Mouse (Mus musculus) urinary bladder, postnatal 14 days (tissue): Measurements from ENCODE around the gene Lrrfip1.

ENCODE experiments used
- DNase-seq: peaks from one replicate; pipeline ENCODE4 v3.0.0; 2021; ENCODE audit warnings: low spot score

Gene Lrrfip1

DNA sequence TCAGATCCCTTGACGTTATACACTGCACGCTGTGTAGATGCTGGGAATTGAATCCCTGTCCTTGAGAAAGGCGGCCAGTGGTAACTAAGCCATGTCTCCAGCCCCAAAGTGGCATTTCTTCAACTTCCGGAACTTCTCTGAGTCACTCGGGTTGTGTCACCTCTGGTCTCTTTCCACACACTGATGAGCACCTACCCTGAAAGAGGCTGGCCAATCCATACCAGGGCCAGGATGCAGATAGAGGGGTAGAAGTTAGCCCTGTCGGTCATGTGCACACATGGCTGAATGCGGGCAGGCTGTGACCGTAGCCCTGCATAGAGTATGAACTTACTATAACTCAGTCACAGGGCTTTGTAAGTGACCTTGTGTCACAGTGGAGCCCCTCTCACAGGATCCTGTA, 57.9 kb downstream of the Lrrfip1 start:
- no peak for DNase-seq

DNA sequence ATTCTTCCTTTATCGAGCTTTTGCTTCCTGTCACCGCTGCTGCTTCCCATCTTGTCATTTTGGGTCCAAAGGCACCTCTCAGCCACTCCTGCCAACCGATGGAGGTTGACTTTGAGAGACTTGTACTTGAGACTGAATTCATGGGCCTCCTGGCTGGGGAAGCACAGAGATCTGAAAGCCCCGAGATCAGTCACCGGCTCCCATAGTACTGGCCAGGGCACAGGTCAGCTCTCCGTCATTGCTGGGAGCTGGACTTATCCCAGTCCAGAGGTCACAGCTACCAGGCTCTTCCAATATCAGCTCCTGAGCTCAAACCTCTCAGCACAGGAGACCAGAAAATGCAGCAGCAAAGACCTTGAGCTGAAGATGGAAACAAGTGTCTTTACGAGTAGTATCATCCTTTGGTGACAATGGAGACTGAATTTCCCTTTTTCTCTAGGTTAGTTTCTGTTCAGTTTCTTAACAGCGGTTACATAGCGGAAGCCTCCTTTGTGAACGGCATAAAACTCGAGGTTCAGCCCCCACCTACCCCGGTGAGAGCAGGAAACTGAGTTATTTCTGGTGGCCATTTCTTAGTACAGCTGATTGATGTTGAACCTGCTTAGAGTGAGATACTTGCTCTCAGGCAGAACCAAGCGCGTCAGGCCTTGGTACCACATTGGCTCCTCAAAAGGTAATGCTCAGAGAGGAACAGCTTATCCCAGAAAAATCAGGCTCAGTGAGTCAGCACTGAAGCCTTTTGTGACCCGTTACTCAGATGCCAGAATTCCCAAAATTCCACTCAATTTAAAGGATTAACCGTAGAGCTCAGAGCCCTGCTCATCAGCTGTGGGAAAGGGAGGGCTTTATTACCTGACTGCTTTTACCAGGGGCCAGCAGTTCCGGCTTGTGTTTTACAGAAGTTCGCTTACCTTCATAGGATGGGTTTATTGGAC, 59.0 kb downstream of the Lrrfip1 start:
- DNase-seq = no peak

DNA sequence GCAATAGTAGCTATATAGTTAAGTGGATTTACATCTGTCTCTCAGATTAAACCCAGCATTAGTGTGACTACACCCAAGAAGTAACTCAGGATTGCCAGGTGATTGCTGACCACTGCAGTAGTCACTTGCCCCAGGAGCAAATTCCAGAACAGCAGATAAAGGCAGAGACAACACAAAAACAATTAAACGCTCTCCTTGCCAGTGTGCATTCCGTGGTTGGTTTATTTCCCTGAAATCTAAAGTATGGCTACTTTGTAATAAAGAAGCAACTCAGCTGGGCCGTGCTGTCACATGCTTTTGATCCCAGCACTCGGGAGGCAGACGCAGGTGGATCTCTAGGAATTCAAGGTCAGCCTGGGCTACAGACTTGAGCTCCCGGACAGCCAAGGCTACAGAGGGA, 59.7 kb downstream of the Lrrfip1 start:
- DNase-seq = no peak

DNA sequence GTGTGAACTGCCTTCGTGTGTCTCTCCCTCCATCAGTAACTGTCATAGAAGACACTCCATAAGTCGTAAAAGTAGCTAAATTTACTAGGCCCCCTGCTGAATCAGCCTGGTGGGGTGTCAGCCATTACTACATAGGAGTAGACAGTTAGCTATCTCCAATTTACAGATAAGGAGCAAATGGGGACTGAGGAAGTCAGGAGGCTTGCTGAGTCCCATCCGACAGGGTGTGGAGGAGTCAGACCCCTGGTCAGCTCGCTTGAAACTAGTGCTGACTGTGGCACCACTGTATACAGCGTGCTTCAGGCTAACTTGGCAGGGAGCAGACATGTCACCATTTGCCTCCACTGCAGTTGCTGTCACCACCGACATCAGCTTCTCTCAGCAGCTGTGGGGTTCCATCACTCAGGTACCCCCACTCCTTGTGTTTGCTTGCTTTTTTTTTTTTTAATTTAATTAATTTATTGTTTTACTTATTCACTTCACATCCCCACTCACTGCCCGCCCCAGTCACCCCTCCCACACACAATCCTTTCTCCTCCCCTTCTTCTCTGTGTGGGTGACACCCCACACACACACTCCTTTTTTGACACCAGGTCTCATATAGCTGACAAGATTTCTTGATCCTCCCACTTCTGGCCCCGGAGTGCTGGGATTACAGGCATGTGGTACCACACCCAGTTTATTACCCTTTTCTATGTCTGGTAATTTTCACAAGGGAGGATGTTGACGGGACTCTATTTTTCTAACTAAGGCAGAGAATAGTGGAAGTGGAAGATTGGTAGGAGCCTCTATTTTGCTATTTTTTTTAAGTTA, 61.5 kb downstream of the Lrrfip1 start:
- DNase-seq = no peak

DNA sequence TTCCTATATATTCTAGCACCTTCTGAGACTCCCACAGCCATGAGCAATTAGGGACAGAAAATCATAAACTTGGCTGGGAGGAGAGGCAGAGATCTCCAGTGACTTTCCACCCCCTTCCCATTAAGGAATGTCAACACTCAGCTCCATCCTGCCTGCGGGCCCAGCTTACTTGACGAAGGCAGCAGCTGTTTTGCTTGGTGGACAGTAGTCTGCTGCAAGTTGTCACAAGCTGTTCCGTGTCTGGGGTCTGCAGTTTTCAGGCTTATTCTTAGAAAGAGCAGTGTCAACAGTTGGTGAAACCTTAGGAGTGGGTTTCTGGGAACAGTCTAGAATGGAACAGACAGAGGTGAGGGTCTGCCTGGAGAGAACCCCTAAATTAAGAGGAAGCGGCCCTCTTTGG, 62.6 kb downstream of the Lrrfip1 start:
- DNase-seq = no peak

DNA sequence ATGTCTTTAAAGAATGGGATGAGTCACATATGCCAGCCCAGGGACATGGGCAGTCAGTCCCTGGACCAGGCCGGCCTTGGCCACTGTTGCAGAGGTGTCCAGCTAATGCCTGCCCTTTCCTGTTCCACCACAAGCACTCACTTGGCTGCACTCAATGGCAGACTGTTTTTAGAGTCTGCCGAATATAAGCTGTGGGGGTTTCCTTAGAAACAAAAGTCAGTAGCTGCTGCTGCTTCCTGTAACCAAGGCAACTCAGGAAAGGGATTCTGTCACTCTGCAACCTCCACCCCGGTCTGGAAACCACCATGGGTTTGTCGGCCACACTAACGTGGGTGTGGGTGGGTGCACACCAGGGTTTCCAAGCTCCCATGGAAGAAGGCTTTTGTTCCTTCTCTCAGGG, 63.8 kb downstream of the Lrrfip1 start:
- DNase-seq = no peak

DNA sequence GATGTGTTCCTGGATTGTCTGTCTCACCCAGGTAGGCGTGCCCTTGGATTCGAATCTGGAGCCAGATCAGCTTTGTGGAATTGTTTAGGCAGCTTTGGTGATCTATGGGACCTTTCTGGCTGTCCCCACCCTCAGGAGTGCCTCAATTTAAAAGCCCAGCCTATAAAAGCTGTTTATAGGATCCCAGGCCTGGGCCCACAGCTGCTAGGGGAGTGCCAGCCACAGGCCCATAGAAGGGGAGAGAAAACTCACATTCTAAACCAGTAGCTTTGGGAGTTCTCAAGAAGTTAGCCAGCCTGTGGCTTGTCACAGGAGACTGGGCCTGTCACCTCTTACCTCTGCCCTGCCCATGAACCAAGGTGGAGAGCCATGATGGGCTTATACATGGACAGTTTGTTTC, 65.5 kb downstream of the Lrrfip1 start:
- DNase-seq = no peak

DNA sequence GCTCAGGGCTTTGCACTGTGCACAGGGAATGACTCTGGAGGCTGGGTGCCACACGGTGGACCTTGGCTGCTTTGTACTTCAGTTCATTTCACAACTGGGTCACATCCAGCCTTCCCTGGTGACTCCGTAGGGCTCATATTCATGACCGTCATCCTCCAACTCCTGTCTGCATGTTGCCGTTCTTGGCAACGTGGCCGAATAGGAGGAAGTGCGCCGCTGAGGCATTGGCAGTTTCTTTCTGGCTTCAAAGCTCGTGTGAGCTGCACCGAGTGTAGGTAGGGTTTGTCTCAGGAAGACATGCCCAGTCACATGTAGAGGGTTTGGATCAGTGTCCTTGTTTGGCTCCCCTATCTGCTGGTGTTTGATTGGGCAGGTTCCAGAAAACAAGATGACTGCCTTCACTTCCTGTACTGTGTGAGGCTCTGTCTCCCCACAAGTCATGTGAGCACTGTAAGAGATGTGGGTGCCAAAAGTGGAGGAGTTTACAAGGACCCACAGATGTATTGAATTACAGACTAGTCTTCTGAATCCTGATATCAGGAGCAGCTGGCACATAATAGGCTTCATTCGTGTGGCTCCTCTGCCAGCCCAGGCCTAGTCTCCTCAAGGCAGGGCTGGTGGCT, 66.5 kb downstream of the Lrrfip1 start:
- DNase-seq = no peak

DNA sequence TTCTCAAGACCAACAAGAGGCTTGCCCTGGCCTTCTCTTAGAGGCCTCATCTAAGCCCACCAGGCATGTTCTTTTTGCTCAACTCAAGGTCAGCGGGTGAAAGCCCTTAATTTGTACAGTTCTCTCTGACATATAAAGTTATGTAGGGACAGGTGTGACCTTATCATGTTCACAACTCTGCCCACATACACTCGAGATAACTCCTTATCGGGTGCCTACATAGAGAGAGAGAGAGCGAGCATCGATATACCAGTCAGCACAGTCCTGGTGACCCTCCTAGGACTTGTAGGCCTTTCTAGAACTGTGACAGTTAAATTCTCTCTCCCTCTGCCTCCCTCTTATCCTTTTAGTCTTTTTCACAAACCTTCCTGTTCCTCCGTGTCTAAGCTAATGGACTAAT, 67.5 kb downstream of the Lrrfip1 start:
- DNase-seq = no peak

DNA sequence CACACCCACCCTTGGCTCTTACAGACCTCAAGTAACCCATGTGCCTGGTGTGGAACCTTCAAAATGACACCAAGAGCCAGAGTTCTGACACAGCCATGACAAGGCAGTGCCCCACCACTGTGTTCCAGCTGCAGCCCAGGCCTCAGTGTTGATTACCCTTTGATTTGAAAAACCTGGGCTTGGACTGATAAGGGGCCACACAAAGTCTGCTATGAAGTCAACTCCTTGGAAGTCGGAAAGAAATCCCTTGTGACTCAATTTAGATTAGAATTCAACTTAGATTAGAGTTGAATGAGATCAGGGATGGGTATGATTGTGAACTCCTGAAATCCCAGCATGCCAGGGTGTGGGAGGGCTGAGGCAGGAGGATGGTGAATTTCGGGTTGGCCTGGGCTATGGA, 68.1 kb downstream of the Lrrfip1 start:
- no peak for DNase-seq

DNA sequence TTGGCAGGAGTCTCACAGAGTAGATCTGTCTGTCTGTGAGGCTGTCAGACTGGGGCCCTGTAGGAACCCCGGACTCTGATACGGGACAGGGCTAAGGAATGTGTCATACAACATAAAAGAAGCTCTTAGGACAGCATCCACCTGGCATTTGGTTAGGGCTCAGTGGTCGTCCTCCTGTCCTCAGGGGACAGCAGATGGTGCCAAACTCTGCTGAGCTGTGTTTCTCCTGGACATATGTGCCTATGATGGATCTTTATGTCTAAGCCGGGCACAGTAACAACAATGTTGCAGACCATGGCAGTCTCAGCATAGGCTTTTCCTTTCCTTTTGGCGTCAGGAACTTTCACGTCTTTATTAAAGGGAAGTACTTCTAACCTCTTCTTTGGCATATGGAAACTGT, 69.2 kb downstream of the Lrrfip1 start:
- DNase-seq = no peak

DNA sequence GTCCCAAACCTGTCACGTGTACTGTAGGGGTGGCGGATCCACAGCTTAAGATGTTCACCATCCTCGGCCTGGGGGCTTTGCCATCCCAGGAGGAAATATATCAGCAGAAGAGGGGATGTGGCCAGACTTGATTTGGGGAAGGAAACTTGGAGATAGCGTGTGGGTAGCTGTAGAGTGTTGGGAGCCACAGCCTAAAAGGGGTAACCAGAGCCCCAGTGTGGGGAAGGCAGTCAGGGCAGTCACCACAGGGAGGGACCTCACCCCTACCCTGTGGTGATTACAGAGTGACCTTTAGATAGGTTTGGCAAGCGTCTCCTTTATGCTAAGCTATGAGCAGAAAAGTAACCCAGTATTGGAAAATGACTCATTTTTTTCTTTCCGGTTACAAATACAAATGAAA, 71.0 kb downstream of the Lrrfip1 start:
- DNase-seq = no peak

DNA sequence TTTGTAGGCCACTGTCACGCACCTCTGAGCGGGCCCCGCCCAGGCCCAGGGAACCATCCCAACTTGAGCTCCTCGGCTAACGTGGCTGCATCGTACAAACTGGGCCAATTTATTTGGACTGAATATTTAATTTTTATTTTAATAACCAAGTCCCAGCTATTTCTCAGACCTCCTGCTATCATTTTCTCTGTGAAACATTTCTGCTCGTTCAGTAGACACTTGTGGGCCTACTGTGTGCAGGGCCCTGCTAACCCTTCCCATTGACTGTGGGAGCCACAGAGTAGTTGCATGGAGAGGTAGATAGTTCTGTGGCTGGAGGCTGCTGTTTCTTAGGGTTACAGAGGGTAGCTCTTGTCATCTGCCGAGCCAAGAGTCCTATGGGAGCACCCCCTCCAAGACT, 72.0 kb downstream of the Lrrfip1 start:
- no peak for DNase-seq

DNA sequence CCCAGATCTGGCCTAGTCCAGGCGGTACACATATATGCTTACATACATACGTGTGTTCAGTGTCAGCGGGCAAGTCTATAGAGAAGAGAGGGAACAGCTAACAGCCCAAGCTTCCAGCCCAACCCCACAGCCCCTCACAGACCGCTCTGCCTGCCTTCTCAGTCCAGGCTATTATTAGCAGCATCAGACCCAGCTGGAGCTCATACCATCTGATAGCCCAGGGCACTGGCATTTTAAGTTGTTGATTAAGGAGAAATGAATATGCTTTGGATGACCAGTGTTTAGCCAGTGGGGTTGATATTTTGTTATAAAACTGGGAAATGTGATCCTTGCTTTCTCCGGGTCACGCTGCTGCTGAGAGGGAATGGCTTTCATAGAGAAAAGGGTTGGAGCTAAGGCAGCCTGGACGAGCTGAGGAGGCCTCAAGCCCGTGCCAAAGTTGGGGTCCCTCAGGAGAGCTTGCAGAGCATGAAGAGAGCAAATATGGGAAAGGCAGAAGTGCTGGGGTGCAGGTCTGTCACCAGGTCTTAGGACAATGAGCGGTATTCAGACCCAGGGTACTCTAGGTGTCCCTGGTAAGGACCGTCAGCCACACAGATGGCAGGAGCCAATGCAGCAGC, 73.2 kb downstream of the Lrrfip1 start:
- no peak for DNase-seq

DNA sequence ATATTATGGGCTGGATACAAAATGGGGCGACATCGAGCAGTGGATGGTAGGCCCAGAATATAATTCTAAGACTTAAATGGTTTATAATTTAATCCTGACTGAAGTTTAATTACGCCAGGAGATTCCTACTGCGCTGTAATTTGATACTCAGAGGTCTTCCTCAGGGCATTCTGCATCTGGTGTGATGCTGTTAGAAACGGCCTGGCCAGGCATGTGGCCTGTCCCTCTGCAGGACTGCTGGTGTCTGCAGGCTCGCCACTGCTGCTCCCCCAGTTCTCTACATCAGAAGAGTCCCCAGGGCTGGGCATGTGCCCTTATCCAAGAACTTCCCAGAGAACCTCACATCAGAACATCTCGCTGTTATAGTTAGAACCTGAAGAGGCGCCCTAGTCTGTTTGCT, 78.4 kb downstream of the Lrrfip1 start:
- no peak for DNase-seq

DNA sequence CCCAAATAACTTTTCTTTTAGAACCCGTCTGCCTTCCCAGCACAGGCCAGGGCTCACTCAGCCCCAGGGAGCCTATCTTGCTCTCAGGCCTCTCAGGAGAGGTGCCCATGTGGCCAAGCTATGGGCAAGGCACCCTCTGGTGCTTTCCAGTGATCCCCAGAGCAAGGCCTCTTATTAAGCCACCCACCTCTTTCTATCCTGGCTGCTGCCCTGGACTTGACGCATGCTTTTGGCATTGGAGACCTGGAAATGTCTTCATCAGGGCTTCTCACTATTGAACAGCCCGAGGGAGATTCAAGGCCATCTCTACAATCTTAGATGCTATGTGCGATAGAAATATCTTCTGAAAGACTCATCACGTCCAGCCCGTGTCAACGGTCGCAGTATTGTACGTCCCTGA, 78.9 kb downstream of the Lrrfip1 start:
- DNase-seq = peak; percentile 54

DNA sequence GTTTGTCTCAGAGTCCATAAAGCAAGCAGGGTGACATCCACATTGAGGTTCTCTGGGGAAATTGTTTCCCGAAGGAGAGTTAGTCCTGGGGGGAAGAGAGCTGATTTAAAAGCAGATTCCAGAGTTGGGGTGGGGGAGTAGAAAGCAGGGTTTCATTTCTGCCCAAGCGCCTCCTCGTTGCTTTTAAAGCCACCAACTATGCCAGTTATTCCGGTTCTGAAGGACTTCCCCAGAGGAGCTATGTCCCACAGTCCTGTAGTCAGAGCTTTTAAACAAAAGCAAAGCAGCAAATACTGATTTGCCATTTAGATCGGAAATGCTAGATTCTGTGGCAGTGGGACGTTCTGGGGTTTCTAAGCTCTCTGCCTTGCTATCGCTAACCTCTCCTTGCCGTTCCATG, 79.4 kb downstream of the Lrrfip1 start:
- DNase-seq = no peak

DNA sequence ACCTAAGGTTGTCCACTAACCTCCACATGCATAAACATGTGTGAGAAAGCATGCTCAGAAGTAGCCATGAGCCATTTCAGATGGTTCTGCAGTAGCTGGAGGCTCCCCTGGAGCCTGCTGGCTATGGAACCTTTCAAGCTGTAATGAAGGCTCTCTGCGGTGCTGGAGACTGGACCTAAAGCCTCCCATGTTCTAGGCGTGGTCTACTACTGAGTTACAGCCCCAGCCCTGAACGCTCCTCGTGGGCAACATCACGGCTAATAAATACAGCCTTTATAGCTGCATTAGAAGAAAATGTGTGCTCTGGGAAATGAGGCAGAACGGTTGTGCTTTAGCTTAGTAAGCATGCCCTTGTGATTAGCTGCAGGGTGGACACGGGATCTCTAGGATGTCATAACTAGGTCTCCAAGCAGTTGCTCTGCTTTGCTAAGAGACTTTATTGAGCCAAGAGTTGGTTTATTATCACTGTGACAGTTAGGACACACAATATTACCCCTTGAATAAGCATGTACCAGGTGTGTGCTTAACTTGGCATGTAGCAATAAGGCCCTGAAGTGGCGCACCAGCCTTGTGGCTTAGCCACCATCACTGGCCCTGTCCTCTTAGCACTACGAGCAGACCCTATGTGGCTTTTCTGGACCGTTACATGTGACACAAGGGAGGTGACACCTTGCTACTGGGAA, 81.3 kb downstream of the Lrrfip1 start:
- DNase-seq = no peak

DNA sequence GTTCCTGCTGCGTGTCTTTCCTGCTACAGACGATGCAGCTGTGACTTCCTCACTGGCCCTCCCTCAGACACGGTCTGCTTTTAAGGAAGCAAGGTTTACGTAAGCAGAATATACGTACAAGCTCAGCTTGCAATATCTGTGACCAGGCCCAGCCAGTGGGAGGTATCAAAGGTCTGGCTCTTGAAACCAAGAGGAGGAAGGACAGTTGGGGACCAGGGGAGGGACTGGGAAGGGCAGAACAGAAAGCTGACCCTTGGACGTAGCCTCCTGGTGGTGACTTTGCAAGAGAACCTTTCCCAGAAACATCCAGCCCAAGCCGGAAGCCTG, 81.8 kb downstream of the Lrrfip1 start:
- DNase-seq = no peak

DNA sequence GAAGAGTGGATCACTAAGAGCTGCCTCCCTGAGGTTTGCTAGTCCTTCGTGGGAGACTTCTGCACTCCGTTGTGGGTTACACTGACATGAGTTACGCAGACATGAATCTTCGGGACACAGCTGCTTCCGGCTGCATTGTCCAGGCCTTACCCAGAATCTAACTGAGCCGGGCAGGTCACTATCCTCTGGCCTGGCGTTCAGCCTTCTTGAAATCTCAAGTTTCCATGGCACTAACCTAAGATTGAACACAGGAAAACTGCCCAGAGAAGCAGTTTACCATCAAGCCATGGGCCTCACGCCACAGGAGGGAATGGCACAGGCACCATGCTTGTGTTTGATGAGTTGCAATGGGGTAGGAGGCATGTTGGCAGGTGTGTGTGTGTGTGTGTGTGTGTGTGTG, 85.8 kb downstream of the Lrrfip1 start:
- DNase-seq = no peak

DNA sequence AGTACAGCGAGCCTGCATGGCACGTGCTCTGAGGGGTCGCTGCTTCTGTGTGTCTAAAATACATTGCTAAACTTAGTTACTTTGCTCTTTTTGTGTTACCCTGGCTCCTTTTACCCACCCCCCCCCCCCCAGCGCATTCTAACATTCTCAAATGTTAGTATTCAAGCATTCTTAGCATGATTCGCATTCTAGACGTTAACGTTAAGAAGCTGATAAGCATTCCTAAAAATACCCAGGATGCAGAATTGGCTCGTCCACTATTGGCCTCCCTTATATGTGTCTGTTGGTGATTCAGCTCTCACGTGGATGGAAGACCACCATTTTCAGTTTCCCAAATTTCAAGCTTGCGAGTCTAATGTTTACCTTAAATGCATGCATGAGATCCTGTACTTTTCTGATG, 86.5 kb downstream of the Lrrfip1 start:
- DNase-seq = no peak

DNA sequence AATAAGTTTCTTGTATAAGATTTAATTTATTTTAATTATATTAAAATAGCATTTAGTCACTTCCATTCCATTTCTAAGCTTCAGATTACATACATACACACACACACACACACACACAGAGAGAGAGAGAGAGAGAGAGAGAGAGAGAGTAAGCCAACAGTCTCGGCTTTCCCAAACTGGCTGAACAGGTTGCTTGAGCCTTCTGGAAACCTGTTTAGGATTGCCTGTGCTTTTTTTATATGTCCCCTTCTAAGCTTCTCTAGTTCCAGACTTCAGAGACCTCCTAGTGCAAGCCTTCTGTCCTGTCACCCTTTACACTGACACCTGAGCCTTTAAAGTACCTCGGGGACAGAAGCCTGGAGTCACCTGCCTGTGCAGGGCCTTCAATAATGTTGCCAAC, 87.1 kb downstream of the Lrrfip1 start:
- no peak for DNase-seq
